Comparison of ENCODE assay signal across 8 mouse cellular contexts in genomic region chr8:104631975-104632374, GRCm38 (mm10). TPM values are rescaled to one million over a fixed set of nuclear protein-coding genes. Genes with fewer than 3 reads are reported as not detected.
DNase-seq lines count a peak whose midpoint lies in the region.

No protein-coding gene starts in this region.

- peak; percentile 5 for DNase-seq in gastrocnemius, postnatal 25 days
- DNase-seq in gastrocnemius, adult 18-20 months (ENCODE audit: low spot score) = no peak
- peak; percentile 35 for DNase-seq in testis, postnatal 10 days (ENCODE audit: low spot score)
- no peak for DNase-seq in testis, postnatal 14 days (ENCODE audit: low spot score)
- peak; percentile 74 for DNase-seq in induced T-regulatory cell, adult 2 months (ENCODE audit: low read depth)
- peak; percentile 46 for DNase-seq in splenic B cell, adult 2 months (ENCODE audit: low read depth, low spot score)
- DNase-seq in adrenal gland, adult 2 months = no peak
- DNase-seq in right cerebral cortex, postnatal 4 days = no peak

- no peaks in the 10 kb centered on the region for H3K27me3 ChIP-seq in splenic B cell, adult 2 months (ENCODE audit: control insufficient read depth, insufficient read depth, low read length, poor library complexity, severe bottlenecking)

- H3K36me3 ChIP-seq in splenic B cell, adult 2 months (ENCODE audit: control insufficient read depth, insufficient read depth, low read length, poor library complexity, severe bottlenecking) = no peaks in the 10 kb centered on the region; the same call in 1 of the 2 replicates

RNA-seq across cellular contexts. Expression of gene Rrad, which starts 0.8 kb away (rescaled TPM):
- total RNA-seq in gastrocnemius, postnatal 25 days (2021) = 1 to 10 TPM; 3.8 to 6.2 TPM
- total RNA-seq in gastrocnemius, adult 18-20 months (2021) = 10 to 100 TPM in 1 of 2 experiments, 1 to 10 TPM in 1; 1.7 to 21.4 TPM
- total RNA-seq in adrenal gland, adult 2 months (2021) = 10 to 100 TPM in 1 of 2 experiments, 1 to 10 TPM in 1; 3.3 to 14.4 TPM
- polyA plus RNA-seq in adrenal gland, adult 2 months (2012; rRNA removed) = 4.1 and 7.4 TPM in 2 replicates

RNA-seq across cellular contexts. Expression of gene Cdh16, which starts 7.8 kb away (rescaled TPM):
- not detected for total RNA-seq in gastrocnemius, postnatal 25 days (2021)
- total RNA-seq in gastrocnemius, adult 18-20 months (2021) = under 1 TPM in 1 of 2 experiments, not detected in 1; 0.23 TPM
- not detected for total RNA-seq in adrenal gland, adult 2 months (2021)
- polyA plus RNA-seq in adrenal gland, adult 2 months (2012; rRNA removed) = not detected in 2 replicates

RNA-seq across cellular contexts. Expression of gene Ciao2b, which starts 9.8 kb away (rescaled TPM):
- total RNA-seq in gastrocnemius, postnatal 25 days (2021) = 10 to 100 TPM; 27.3 to 33.1 TPM
- 10 to 100 TPM; 40.2 to 43.4 TPM for total RNA-seq in gastrocnemius, adult 18-20 months (2021)
- 10 to 100 TPM; 44.9 to 47.9 TPM for total RNA-seq in adrenal gland, adult 2 months (2021)
- 24.2 and 26.0 TPM in 2 replicates for polyA plus RNA-seq in adrenal gland, adult 2 months (2012; rRNA removed)

RNA-seq across cellular contexts. Expression of gene Pdp2, which starts 40.7 kb away (rescaled TPM):
- 1 to 10 TPM; 2.8 to 2.9 TPM for total RNA-seq in gastrocnemius, postnatal 25 days (2021)
- 1 to 10 TPM; 2.9 to 3.3 TPM for total RNA-seq in gastrocnemius, adult 18-20 months (2021)
- total RNA-seq in adrenal gland, adult 2 months (2021) = 10 to 100 TPM; 30.7 to 37.3 TPM
- 6.5 and 7.6 TPM in 2 replicates for polyA plus RNA-seq in adrenal gland, adult 2 months (2012; rRNA removed)

Comparison
In these comparisons a context has a peak if more than half of its experiments do, and no peak if none do; other contexts are left out.
1. DNase-seq: peak in gastrocnemius, postnatal 25 days (single experiment), testis, postnatal 10 days (single experiment), induced T-regulatory cell, adult 2 months (single experiment) and splenic B cell, adult 2 months (single experiment); none in gastrocnemius, adult 18-20 months (single experiment), testis, postnatal 14 days (single experiment), adrenal gland, adult 2 months (single experiment) and right cerebral cortex, postnatal 4 days (single experiment).